Mouse (Mus musculus) G1E (cell line): ENCODE data around the gene Cmip.

Experiments
- CTCF ChIP-seq: IDR thresholded peaks from 2 replicates; pipeline ENCODE4 v1.5.1; 2012; ENCODE audit warnings: low read depth, low read length, inconsistent platforms, mixed read lengths
- GATA1 ChIP-seq: IDR thresholded peaks from 2 replicates; pipeline ENCODE4 v1.6.1; 2012; ENCODE audit warnings: borderline replicate concordance, low read length, inconsistent platforms, mixed read lengths
- TAL1 ChIP-seq: conservative IDR thresholded peaks from 2 replicates; pipeline ENCODE4 v1.6.1; 2012; ENCODE audit warnings: low read depth, low read length, inconsistent platforms, mixed read lengths

DNA sequence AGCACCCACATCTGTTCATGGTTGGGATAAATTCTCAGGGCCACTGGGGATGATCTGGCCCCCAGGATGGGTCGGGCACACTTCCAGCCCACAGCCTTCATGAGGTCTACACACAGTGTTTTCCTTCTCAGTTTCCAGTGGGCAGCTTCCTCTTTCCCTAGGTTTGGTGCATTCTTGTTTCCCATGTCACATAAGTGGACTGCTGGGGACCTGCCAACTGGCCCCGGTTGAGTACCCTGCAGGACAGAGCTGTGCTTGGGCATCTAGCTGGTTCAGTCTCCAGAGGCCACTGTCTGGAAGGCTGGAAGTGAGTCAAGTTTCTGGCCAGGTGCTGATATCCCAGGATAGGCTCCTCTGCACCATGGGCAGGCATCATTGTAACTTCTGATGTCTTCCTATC, 29.5 kb upstream of the Cmip start:
- no peak for TF ChIP-seq CTCF
- TF ChIP-seq GATA1 = no peak
- no peak for TF ChIP-seq TAL1
